ENCODE assay signal across 7 mouse cellular contexts in the genomic region with DNA sequence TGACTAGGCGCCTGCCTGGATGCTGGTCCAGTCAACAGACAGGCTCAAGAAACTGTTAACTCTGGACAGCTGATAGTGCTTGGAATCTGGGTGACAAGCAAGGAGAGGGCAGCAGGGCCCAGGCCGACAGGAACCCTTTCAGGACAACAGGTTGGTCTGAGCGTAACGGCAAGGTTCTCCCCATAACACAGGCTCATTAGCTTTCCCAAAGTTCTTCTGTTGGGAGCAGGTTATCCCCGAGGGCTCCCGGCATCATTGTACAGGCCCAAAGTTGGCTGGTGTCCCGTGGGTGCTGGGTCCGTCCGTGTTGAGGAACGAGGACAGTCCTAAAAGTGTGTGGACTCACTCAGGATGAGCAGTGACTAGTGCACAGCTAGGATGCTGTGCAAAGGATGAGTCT. TPM values are rescaled to one million over a fixed set of nuclear protein-coding genes. Genes with fewer than 3 reads are reported as not detected.
DNase-seq lines count a peak whose midpoint lies in the region; ATAC-seq and TF ChIP-seq lines count a peak whose summit lies in the region.

No protein-coding gene starts in this region.

- H3K9ac ChIP-seq in forebrain, embryonic 15.5 days (replicated peaks): no peak overlapping the region
- peak overlapping the region; percentile 55; the same call in 1 of the 2 replicates for H3K9ac ChIP-seq in limb, embryonic 15.5 days
- H3K9ac ChIP-seq in stomach, postnatal 0 days (ENCODE audit: low read length): no peak overlapping the region; the same call in 1 of the 2 replicates

- H3K36me3 ChIP-seq in megakaryocyte, embryonic 14.5 days (replicated peaks; ENCODE audit: low read length): peaks cover 39% of the 10 kb centered on the region
- H3K36me3 ChIP-seq in forebrain, embryonic 15.5 days: no peaks in the 10 kb centered on the region
- H3K36me3 ChIP-seq in limb, embryonic 15.5 days: no peaks in the 10 kb centered on the region
- no peaks in the 10 kb centered on the region for H3K36me3 ChIP-seq in stomach, postnatal 0 days (ENCODE audit: control insufficient read depth, insufficient read depth, low read length)

- H3K4me3 ChIP-seq in megakaryocyte, embryonic 14.5 days (replicated peaks): peak overlapping the region; percentile 97
- no peak overlapping the region for H3K4me3 ChIP-seq in forebrain, embryonic 15.5 days
- H3K4me3 ChIP-seq in limb, embryonic 15.5 days: peak overlapping the region; percentile 57
- H3K4me3 ChIP-seq in stomach, postnatal 0 days (ENCODE audit: low read depth, low read length): peak overlapping the region; percentile 47

- WGBS in forebrain, embryonic 15.5 days: 18% methylated on average over 10 of the region's 10 CpGs
- 17% methylated on average over 10 of the region's 10 CpGs for WGBS in limb, embryonic 15.5 days
- WGBS in stomach, postnatal 0 days: 41% methylated on average over 10 of the region's 10 CpGs

- peak overlapping the region; percentile 69; the same call in 1 of the 2 replicates for H3K4me2 ChIP-seq in forebrain, embryonic 15.5 days (replicated peaks)
- H3K4me2 ChIP-seq in limb, embryonic 15.5 days: peak overlapping the region; percentile 83
- H3K4me2 ChIP-seq in stomach, postnatal 0 days (replicated peaks; ENCODE audit: low read depth): peak overlapping the region; percentile 76

- no peak for TF ChIP-seq EP300 in stomach, postnatal 0 days (optimal IDR thresholded peaks at IDR 0.05)

- no peak for ATAC-seq in megakaryocyte, adult 5-6 weeks (ENCODE audit: poor library complexity, severe bottlenecking)
- ATAC-seq in forebrain, embryonic 15.5 days (replicated peaks): no peak
- no peak for ATAC-seq in limb, embryonic 15.5 days (ENCODE audit: insufficient number of reproducible peaks, low FRiP score, low TSS enrichment, low read depth)
- ATAC-seq in stomach, postnatal 0 days (ENCODE audit: low FRiP score, low TSS enrichment): no peak

- no peak overlapping the region for H3K27ac ChIP-seq in forebrain, embryonic 15.5 days (replicated peaks)
- peak overlapping the region; percentile 77 for H3K27ac ChIP-seq in limb, embryonic 15.5 days
- no peak overlapping the region for H3K27ac ChIP-seq in stomach, postnatal 0 days (replicated peaks)

- DNase-seq in stomach, postnatal 0 days (ENCODE audit: low spot score): no peak
- DNase-seq in adrenal gland, adult (ENCODE audit: inconsistent age in 2 of 2, low spot score in 1 of 2): no peak
- DNase-seq in layer of hippocampus, postnatal 36 days: no peak

- H3K27me3 ChIP-seq in megakaryocyte, embryonic 14.5 days (replicated peaks): peaks cover 2% of the 10 kb centered on the region
- peaks cover 25% of the 10 kb centered on the region for H3K27me3 ChIP-seq in forebrain, embryonic 15.5 days
- H3K27me3 ChIP-seq in limb, embryonic 15.5 days: no peaks in the 10 kb centered on the region
- no peaks in the 10 kb centered on the region for H3K27me3 ChIP-seq in stomach, postnatal 0 days (ENCODE audit: control insufficient read depth, insufficient read depth, low read length)

- peaks cover 95% of the 10 kb centered on the region for H3K4me1 ChIP-seq in megakaryocyte, embryonic 14.5 days
- H3K4me1 ChIP-seq in forebrain, embryonic 15.5 days: peaks cover 28% of the 10 kb centered on the region
- H3K4me1 ChIP-seq in limb, embryonic 15.5 days: peaks cover 42% of the 10 kb centered on the region
- peaks cover 9% of the 10 kb centered on the region for H3K4me1 ChIP-seq in stomach, postnatal 0 days (replicated peaks; ENCODE audit: control insufficient read depth, insufficient read depth)

- H3K9me3 ChIP-seq in megakaryocyte, embryonic 14.5 days: no peaks in the 10 kb centered on the region
- H3K9me3 ChIP-seq in forebrain, embryonic 15.5 days: no peaks in the 10 kb centered on the region
- no peaks in the 10 kb centered on the region for H3K9me3 ChIP-seq in limb, embryonic 15.5 days
- no peaks in the 10 kb centered on the region for H3K9me3 ChIP-seq in stomach, postnatal 0 days (ENCODE audit: control insufficient read depth, low read length)

- no peak for TF ChIP-seq CTCF in stomach, postnatal 0 days (IDR thresholded peaks at IDR 0.05; ENCODE audit: low read depth)

RNA-seq across cellular contexts. Expression of a gene that starts 1.6 kb away (rescaled TPM):
- polyA plus RNA-seq in megakaryocyte, embryonic 14.5 days (2012; ENCODE audit: insufficient read depth, low replicate concordance): 673 and 816 TPM in 2 replicates
- 21.4 and 24.6 TPM in 2 replicates for total RNA-seq in megakaryocyte, adult 5-6 weeks (2015)
- total RNA-seq in megakaryocyte, adult 5-6 weeks (2017): 35.2 and 40.7 TPM in 2 replicates
- polyA plus RNA-seq in forebrain, embryonic 15.5 days (2015; fragmentation: Nextera tagmentation; extraction: Ambion mirVana): 9.1 and 9.6 TPM in 2 replicates
- 92.3 and 95.8 TPM in 2 replicates for polyA plus RNA-seq in limb, embryonic 15.5 days (2015; fragmentation: Nextera tagmentation; extraction: Ambion mirVana)
- polyA plus RNA-seq in stomach, postnatal 0 days (2015; fragmentation: Nextera tagmentation; extraction: Ambion mirVana): 7.2 and 10.0 TPM in 2 replicates
- 1 to 10 TPM; 2.3 to 2.5 TPM for total RNA-seq in layer of hippocampus, postnatal 36 days (2021)

RNA-seq across cellular contexts. Expression of a gene that starts 17.2 kb away (rescaled TPM):
- polyA plus RNA-seq in megakaryocyte, embryonic 14.5 days (2012; ENCODE audit: insufficient read depth, low replicate concordance): 2.0 TPM in 1 of 2 replicates, not detected in the other
- 0.30 and 1.2 TPM in 2 replicates for total RNA-seq in megakaryocyte, adult 5-6 weeks (2015)
- 2.1 and 2.4 TPM in 2 replicates for total RNA-seq in megakaryocyte, adult 5-6 weeks (2017)
- 6.7 and 7.0 TPM in 2 replicates for polyA plus RNA-seq in forebrain, embryonic 15.5 days (2015; fragmentation: Nextera tagmentation; extraction: Ambion mirVana)
- 4.4 and 4.9 TPM in 2 replicates for polyA plus RNA-seq in limb, embryonic 15.5 days (2015; fragmentation: Nextera tagmentation; extraction: Ambion mirVana)
- polyA plus RNA-seq in stomach, postnatal 0 days (2015; fragmentation: Nextera tagmentation; extraction: Ambion mirVana): 1.1 and 1.4 TPM in 2 replicates
- total RNA-seq in layer of hippocampus, postnatal 36 days (2021): 1 to 10 TPM; 6.1 to 7.0 TPM

RNA-seq across cellular contexts. Expression of a gene that starts 41.3 kb away (rescaled TPM):
- 152 and 176 TPM in 2 replicates for polyA plus RNA-seq in megakaryocyte, embryonic 14.5 days (2012; ENCODE audit: insufficient read depth, low replicate concordance)
- total RNA-seq in megakaryocyte, adult 5-6 weeks (2015): 56.0 and 64.8 TPM in 2 replicates
- 67.8 and 69.7 TPM in 2 replicates for total RNA-seq in megakaryocyte, adult 5-6 weeks (2017)
- polyA plus RNA-seq in forebrain, embryonic 15.5 days (2015; fragmentation: Nextera tagmentation; extraction: Ambion mirVana): 145 and 157 TPM in 2 replicates
- polyA plus RNA-seq in limb, embryonic 15.5 days (2015; fragmentation: Nextera tagmentation; extraction: Ambion mirVana): 104 and 120 TPM in 2 replicates
- polyA plus RNA-seq in stomach, postnatal 0 days (2015; fragmentation: Nextera tagmentation; extraction: Ambion mirVana): 60.7 and 63.8 TPM in 2 replicates
- 100 to 1,000 TPM; 129 to 137 TPM for total RNA-seq in layer of hippocampus, postnatal 36 days (2021)
